Mouse (Mus musculus) adrenal gland, postnatal 25 days (tissue): Measurements from ENCODE around the gene Fam50b. TPM values are rescaled to one million over a fixed set of nuclear protein-coding genes. Genes with fewer than 3 reads are reported as not detected.
A peak's percentile ranks its signal among the peaks of the same experiment; 100 is the strongest.

Experiments
- DNase-seq: peaks from one replicate; pipeline ENCODE4 v3.0.0; 2021; ENCODE audit warnings: mixed read lengths
- total RNA-seq: library from RNA; stranded (reverse); gene quantifications from 2 replicates; pipeline ENCODE4 v1.2.3, GENCODE M21; 2021

Fam50b gene
- total RNA-seq, 1 experiment from 2014 or later, result not detected

DNA sequence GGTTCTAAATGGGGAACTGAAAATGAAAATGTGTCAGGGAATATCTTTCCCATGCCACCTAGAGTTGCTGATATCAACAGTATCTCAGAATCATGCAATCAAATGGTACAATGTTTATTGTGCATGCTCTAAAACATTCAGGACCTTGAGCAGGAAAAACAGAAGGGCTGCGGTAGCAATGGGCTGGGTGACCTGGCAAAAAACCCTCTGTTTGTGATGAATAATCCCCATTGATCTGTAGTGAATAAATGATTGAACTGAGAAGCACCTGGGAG, 4.0 kb downstream of the Fam50b start:
- DNase-seq, result no peak

DNA sequence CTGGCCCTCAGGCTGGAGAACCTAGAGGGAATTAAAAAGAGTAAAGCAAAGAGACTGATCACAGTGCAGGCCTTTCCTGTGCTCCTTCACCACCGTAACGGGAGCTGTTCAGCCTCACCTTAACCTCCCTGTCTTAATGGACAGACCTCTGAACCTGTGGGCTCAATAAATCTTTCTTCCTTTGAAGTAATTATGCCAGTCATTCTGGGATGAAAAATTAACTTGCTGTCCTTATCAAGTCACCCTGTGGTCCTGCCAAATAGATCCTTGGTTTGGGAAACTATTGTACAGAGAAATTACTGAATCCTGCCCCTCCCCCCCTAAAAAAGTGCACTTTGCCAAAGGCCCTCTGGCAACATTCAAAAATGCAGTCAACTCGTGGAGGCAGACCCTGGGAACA, 4.4 kb downstream of the Fam50b start:
- no peak for DNase-seq

DNA sequence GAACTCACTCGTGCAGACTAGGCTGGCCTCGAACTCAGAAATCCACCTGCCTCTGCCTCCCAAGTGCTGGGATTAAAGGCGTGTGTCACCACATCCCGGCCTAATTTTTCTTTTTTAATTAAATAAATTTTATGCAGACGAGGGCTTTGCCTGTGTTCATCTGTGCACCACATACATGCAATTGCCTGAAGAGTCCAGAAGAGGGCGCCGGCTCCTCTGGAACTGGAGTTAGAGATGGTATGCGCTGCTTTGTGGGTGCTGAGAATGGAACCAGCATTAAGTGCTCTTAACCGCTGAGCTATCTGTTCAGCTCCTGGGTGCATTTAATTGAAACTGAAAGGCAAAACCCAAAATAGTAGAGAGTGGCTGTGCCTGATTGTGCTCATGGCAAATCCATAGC, 6.6 kb downstream of the Fam50b start:
- no peak for DNase-seq

DNA sequence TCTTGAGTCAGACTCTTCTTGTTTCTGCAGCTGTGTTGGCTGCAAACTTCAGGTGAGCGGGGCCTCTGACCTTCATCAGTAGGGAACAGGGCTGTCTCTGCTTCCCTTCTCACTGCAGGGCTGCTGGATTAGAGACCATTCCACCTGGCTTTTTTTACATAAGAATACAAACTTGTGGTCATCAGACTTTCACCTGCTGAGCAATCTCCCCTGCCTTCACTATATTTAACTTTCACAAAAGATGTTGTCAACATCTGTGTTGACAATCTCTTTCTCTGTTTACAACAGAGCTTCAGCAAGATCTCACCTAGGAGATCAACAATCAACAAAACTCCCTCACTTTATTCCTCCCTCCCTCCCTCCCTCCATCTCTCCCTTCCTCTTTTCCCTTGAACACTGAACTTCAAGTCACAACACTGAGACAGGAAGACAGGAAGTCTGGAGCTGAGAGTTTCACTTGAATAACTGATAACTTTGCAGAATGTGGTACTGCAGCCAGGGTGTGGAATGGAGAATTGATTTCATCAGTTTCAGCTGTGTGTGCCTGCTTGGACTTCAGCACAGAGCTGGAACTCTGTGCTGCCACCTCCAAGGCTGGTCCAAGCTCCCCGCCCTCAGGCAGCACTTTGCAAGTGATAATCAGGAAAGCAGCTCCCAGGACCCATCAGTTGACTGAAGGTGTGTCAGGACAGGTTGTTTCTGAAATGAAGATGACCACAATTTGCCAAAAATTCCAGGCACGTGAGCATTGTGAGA, 7.3 kb downstream of the Fam50b start:
- no peak for DNase-seq

DNA sequence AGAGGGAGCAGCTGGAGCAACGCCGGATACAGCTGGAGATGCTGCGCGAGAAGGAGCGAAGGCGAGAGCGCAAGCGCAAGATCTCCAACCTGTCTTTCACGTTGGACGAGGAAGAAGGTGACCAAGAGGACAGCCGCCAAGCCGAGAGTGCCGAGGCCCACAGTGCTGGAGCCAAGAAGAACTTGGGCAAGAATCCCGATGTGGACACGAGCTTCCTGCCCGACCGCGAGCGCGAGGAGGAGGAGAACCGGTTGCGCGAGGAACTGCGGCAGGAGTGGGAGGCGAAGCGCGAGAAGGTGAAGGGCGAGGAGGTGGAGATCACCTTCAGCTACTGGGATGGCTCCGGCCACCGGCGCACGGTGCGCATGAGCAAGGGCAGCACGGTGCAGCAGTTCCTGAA, 12.2 kb downstream of the Fam50b start:
- DNase-seq, result no peak

DNA sequence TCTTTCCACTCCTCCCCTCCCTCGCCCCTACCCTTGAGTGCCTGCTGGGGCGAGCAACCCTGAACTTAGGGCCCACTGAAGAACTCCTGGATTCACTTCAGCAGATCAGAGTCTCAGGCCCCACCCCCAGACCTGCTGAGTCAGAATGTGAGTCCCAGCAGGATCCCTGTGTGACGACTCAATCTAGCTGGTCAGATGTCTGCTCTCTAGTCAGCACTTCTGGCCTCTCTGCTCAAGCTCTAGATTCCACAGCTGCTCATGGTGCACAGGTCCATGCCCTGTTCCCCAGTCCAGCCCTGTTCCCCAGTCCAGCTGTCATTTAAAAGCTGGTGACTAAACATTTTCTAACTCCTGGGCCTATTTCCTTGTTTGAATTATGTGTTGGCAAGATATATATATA, 13.9 kb downstream of the Fam50b start:
- DNase-seq, result no peak

DNA sequence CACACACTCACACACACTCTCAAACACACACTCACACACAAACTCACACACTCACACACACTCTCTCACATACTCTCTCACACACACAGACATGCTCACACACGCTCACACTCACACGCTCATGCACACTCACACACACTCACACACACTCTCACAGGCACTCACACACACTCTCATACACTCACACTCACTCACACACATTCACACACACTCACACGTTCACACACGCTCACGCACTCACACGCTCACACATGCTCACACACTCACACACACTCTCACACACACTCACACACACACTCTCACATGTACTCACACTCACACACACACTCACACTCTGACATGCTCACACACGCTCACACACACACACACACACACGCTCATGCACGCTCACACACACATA, 24.6 kb downstream of the Fam50b start:
- no peak for DNase-seq

DNA sequence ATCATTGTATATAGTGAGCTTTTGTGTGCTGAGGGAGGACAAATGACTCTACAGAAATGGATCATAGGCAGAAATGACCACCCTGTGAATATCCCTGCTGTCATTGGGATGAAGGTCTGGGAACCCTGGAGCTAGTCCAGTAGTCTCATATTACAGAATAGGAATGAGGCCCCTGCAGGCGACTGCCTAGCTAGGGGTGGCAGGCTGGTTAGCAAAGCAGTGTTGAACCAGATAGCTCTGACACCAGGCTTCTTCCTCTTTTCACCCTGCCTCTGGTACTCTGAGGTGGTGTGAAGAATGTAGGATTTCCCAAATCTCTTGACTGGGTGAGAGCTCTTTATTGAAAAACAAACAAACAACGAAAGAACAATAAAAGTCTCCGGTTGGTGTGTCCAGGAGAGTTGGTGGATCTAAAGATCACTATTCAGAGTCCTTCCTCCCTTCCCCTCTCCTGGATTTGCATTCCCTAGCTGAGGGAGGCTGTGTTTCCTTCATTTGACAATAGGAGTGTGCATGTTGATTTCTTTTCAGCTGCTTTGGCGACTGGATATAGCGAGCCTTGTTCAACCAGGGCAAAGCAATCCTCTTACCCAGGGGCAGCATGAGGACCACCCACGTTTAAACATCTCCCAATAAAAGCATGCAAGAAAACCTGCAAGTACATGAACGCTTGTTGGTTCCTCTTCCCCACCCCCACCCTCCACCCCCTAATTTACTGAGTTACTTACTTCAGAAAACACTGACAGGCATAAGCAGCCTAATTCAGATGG, 26.1 kb downstream of the Fam50b start:
- DNase-seq, result no peak

DNA sequence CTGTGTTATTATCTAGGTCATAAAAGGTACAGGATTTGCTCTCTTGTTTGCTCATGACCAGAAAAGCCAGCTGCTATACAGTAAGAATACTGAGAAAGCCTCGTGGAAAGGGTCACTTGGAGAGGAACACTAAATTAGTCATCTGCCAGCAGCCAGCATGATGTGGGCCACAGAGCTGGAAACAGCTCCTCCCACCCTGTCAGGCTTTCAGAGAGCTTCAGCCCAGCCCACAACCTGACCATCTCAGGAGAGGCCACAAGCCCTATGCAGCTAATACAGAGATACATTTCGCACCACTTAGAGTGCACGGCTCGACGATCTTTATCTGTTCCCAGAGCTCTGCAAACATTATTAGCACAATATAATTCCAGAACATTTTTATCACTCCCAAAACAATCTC, 27.5 kb downstream of the Fam50b start:
- DNase-seq, result no peak

DNA sequence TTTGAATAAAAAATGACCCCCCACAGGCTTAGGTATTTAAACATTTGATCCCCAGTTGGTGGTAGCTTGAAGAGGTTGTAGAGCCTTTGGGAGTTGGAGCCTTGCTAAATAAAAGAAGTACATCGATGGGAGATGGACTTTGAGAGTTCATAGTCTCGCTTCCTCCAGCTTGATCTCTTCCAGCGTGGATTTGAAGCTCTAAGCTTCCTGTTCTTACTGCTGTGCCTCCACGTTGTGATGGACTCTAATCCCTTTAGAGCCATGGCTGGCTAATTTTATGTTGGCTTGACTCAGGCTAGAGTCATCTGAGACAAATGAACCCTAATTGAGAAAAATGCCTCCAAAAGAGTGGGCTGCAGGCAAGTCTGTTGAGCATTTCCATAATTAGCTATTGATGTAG, 28.2 kb downstream of the Fam50b start:
- DNase-seq, result no peak

DNA sequence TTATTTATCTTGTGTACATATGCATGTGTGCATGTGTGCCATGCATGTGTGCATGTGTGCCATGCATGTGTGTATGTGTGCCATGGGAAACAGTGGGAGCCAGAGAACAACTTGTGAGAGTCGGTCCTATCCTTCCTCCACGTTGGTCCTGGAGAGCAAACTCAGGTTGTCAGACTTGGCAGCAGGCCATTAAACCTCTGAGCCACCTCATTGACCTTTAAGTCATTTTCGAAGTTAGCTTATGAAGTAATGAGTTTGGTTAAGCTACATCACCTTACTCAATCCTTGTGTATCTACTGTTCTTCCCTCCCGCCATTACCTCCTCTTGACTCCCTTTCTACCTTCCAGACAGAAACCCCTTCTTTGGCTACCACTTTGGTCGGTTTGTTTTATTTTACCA, 30.6 kb downstream of the Fam50b start:
- no peak for DNase-seq

DNA sequence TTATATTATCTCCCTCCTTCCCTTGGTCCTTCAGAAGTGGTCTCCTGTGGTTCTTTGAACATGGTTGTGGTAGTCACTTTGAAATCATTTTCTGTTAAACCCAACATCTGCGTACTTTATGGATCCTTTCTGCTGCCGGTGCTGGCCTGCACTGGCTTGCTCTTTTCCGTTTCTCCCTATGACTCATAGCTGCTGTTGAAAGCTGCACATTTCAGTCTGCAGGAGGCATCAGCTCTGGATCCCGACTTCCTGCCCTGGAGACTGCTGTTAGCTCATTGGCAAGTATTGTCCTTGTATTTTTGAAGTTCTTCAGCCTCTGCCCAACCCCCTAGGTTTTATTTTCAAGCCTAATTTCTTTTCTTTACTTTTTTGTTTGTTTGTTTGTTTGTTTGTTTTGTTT, 31.9 kb downstream of the Fam50b start:
- DNase-seq, result peak; percentile 6

DNA sequence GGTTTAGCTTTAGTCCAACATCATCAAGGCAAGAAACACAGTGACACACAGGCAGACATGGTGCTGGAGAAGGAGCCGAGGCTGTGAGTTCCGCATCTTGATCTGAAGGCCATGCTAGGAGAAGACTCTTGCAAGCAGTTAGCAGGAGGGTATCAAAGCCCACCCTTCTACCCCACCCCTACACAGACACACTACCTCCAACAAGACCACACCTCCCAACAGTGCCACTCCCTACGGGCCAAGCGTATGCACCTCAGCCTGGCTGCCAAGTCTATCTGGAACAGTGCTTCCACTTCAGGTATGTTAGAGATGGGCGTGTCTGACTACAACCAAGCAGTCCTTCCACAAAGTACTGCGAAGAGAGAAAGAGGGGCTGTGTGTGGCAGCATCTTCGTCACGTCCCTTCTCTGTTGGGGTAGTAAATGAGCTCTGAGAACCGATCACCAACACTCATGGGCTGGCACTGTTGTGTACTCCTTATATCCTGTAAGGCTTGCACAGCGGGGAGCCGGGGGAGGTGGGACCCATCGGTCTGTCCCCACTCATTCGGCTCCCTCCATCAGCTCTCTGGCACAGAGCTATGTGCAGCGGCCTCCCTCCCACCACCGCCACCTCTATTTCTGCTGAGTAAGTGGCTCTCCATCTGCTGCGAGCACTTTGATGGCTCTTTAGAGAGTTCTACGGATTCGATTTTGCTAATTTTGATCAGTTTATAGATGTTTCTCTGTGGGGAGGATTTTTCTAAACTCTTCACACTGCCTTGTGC, 33.1 kb downstream of the Fam50b start:
- no peak for DNase-seq

DNA sequence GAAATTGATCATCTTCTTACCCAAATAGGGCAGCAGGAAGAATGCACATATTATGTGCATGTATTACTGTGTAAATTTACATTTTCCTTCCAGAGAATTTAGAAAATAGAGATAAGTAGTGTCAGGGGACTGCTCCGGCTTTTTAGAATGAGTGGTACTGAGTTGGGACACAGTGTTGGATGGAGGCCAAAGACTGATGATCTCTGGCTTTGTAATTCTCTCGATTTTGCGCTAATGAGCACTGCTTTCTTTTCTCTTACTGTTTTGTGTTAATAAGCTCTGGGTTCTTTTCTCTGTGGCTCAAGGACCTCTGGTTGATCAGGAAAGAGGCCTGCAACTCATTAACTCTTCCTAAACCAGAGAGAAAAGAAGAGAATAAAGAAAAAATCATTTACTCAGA, 42.1 kb downstream of the Fam50b start:
- no peak for DNase-seq

DNA sequence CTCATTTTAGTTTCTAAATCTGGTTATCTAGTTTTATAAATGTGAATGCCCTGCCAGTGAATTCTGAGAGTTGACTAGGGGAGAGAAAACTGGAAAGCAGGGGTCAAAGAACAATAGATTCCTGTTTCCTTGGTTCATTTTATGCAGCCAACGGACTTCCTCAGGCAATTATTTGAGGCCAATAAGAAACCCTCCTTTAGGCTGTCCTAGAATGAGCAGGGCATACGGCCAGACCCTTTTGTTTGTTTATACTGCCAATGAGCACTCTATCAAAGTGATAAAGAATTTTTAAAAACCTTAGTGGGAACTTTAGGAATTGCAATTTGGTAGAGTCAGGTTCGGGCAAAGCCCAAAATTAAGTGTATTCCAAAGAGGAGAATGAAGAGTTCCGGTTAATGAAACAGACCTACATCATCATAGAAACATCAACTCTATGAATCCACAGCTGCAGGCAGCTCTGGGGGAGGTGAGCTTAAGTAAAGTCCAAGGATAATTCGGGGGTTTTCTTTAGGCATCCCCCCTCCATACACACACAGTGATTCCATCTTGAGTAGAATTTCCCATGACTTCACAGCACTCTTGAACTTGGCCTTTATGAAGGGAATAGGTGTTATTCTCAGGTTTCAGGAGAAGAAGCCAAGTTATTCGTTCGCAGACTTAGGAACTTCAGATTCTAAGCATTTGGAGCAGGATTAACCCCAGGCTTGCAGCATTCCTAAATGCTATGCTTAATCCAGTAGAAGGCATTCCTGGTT, 46.4 kb downstream of the Fam50b start:
- no peak for DNase-seq

DNA sequence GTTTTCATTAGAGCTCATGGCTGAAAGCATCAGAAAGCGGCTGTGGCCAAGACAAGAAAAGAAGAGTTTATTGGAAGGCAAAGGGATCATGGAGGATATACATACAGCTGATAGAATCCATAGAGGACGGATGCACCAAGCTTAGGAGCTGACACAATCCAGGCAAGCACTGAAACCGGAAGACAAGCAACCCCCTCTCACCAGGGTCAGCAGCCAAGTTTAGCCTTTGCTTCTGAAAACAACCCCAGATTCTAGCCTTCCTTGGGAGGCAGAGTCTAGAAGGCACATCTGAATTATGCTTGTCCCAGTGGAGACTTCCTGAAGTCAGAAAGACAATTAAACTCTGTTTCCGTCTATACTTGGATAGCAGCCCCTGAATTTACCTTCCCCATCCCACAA, 47.0 kb downstream of the Fam50b start:
- no peak for DNase-seq

DNA sequence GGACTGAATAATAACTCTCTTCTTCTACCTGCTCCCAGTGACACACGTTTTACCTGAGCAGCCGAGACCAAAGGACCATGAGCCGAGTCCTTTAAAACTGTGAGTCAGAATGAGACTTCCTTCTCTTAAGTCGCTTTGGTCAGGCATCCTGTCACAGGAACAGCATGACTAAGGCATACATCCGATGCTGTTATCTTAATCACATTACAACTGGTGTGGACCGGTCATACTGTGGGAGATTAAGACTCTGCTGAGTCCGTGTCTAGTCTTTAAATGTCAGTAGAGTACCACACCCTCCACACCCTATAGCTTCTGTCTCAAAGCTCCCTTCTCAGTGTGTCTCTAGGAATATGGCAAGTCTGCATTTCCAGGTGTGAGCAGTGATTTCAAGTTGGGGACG, 50.2 kb downstream of the Fam50b start:
- DNase-seq, result no peak

DNA sequence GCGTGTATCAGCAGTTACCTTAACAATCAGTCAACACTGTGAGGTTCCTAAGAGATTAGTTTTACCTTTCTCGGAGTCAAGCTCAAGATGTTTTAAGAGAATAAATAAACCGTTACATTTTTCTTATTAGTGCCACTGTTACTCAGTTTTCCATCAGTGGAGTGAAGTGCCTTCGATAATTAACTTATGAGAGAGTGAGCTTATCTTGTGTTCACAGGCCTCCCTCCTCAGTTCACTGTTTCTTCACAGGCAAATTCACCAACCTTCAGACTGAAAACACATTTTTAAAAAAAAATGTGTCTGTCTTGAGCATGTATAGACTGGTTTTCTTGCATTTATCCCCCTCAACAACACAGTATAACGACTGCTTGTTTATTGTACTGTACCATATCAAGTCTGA, 52.0 kb downstream of the Fam50b start:
- DNase-seq, result no peak

DNA sequence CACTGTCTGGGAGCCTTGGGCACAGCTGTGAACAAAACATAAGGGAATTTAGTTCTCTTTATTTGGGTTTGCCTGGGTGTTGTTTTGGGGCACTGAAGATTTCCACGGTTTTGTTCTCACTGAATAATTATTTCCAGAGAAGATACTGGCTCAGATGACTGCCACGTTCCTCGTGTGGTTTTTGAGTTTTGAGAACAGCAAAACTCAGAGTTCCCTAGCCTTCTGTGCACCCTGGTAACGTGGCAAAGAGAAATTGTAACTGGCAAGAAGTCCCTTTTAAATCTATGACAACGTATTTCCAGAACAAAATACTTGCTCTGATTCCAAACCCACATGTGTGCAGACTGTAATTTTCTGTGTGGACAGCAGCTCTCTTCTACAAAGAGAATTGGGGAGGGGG, 52.9 kb downstream of the Fam50b start:
- DNase-seq, result no peak

DNA sequence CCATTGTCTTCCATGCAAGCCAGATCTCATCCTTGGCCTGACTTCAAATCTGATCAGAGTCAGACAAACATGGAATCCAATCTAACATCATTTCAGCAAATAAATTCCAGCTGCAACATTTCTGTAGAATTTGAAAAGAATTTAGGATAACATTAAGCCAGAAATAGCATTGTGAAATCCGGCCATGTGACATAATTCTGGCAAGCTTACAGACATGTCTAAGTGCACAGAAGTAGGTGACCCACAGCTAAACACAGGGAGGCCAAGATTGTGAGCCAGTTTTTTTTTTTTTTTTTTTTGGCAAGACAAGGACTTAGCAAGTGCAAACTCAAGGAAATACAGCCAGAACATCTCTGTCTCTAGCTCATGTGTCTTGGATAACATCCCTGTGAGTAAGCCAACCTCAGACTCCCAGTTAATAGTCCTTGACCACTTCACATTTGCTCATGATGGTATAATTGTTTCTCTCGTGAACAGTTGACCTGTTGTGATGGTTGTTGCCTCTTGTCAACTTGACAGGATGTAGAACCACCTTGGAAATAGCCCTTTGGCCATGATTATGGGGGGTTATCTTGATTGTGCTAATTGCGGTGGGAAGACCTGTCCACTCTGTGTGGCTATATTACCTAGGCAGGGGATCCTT, 54.6 kb downstream of the Fam50b start:
- DNase-seq, result no peak

DNA sequence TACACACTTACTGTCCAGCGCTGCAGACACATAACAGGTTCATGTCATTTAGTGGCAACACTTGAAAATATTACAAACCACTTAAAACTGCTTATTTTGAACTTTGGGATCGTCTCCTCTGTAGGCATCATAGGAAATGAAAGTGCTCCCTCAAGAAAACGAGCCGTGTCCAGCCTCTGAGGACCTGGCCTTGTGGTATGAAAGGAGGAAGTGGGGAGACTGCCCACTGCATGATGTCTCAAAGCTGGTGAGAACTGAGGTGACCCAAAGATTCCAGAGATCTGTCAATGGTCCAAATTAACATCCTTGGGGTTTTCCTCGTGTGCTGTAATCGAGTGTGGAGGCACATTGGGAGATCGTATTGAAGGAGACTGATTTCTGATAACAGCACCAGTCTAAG, 58.4 kb downstream of the Fam50b start:
- no peak for DNase-seq

DNA sequence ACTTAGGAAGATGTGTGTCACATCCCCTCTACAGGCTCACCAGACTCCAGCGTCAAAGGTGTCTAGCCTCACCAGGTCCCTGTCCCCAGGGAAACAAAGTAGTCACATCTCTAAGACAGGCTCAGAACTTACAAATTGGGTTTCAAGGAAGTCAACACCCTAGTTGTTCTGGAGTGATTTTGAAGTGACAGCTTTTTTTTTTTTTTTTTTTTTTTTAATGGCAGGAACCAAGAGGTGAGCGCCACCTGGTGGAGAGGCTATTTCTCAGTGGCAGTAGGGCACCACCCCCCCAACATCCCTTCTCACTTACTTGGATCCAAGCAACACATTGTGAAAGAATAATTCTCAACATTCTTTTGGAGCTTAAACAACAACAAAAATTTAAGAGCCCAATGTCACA, 59.2 kb downstream of the Fam50b start:
- DNase-seq, result peak; percentile 77
